Mouse (Mus musculus): Measurements from ENCODE around the gene Trpv4. TPM values are rescaled to one million over a fixed set of nuclear protein-coding genes. Genes with fewer than 3 reads are reported as not detected.

Trpv4 gene
- total RNA-seq (2014; rRNA removed) (1.2 and 3.4 TPM in 2 replicates), polyA plus RNA-seq (2015; fragmentation: Nextera tagmentation; extraction: Ambion mirVana) (0.88 and 1.4 TPM in 2 replicates)

GRCm38 (mm10) chr5:114658255-114658654 lies at the start of gene Trpv4:
Gene Trpv4 (minus strand): TSS chr5:114658421.
- no peak for ATAC-seq (ENCODE audit: low FRiP score)

GRCm38 (mm10) chr5:114707265-114708068 lies 49.2 kb upstream of the Trpv4 start, which contains the start of gene Tchp:
Gene Tchp (plus strand): TSS chr5:114707760.
- peak within 1 kb of the TSS; percentile 64 for H3K9ac ChIP-seq (replicated peaks; ENCODE audit: low read length, poor library complexity, severe bottlenecking)
- H3K4me1 ChIP-seq (ENCODE audit: insufficient read depth, low read length), result no peaks in the 10 kb centered on the region
- H3K27ac ChIP-seq (ENCODE audit: low read depth, low read length), result no peak within 1 kb of the TSS
- DNase-seq (ENCODE audit: low spot score) (peak; percentile 96), ATAC-seq (ENCODE audit: low FRiP score) (peak; percentile 78)
- peak within 1 kb of the TSS; percentile 74 for H3K4me3 ChIP-seq (ENCODE audit: low read depth, low read length)
- H3K36me3 ChIP-seq (ENCODE audit: insufficient read depth, low read length), result peaks cover 15% of the 10 kb centered on the region; the same call in 1 of the 2 replicates
- peak within 1 kb of the TSS; percentile 76 for H3K4me2 ChIP-seq (ENCODE audit: low read depth, low read length, poor library complexity, severe bottlenecking)
- H3K27me3 ChIP-seq (ENCODE audit: insufficient read depth, low read length), result no peaks in the 10 kb centered on the region
- 4% methylated on average over 48 of the region's 49 CpGs for WGBS
- no peaks in the 10 kb centered on the region for H3K9me3 ChIP-seq (ENCODE audit: low read length)
- TF ChIP-seq CTCF (IDR thresholded peaks at IDR 0.05), result peak; percentile 92

More at GRCm38 (mm10) chr5:114658255-114658654, at the start of gene Trpv4:
- Histone ChIP-seq H3K4me2 (ENCODE audit: low read depth, low read length, poor library complexity, severe bottlenecking) (peak within 1 kb of the TSS; percentile 88), H3K36me3 (ENCODE audit: insufficient read depth, low read length) (peaks cover 3% of the 10 kb centered on the region; the same call in 1 of the 2 replicates), H3K27ac (ENCODE audit: low read depth, low read length) (no peak within 1 kb of the TSS), H3K4me1 (ENCODE audit: insufficient read depth, low read length) (peaks cover 7% of the 10 kb centered on the region), H3K9me3 (ENCODE audit: low read length) (no peaks in the 10 kb centered on the region), H3K4me3 (ENCODE audit: low read depth, low read length) (peak within 1 kb of the TSS; percentile 43), H3K9ac (replicated peaks; ENCODE audit: low read length, poor library complexity, severe bottlenecking) (peak within 1 kb of the TSS; percentile 29; the same call in 1 of the 2 replicates), H3K27me3 (ENCODE audit: insufficient read depth, low read length) (peaks cover 28% of the 10 kb centered on the region)
- no peak for DNase-seq (ENCODE audit: low spot score)
- under 1% methylated on average over 33 of the region's 47 CpGs for WGBS
- no peak for TF ChIP-seq CTCF (IDR thresholded peaks at IDR 0.05)

- H3K9ac ChIP-seq (replicated peaks; ENCODE audit: low read length, poor library complexity, severe bottlenecking), result no peak overlapping the region
- DNase-seq (ENCODE audit: low spot score), result peak; percentile 64
Observed at GRCm38 (mm10) chr5:114702403-114703392, 44.5 kb upstream of the Trpv4 start.

GRCm38 (mm10) chr5:114699015-114699414 lies 40.8 kb upstream of the Trpv4 start:
- no peak overlapping the region for H3K4me3 ChIP-seq (ENCODE audit: low read depth, low read length)
- H3K9ac ChIP-seq (replicated peaks; ENCODE audit: low read length, poor library complexity, severe bottlenecking), result no peak overlapping the region
- no peaks in the 10 kb centered on the region for H3K9me3 ChIP-seq (ENCODE audit: low read length)
- no peak overlapping the region for H3K27ac ChIP-seq (ENCODE audit: low read depth, low read length)
- no peaks in the 10 kb centered on the region for H3K27me3 ChIP-seq (ENCODE audit: insufficient read depth, low read length)
- H3K4me1 ChIP-seq (ENCODE audit: insufficient read depth, low read length), result no peaks in the 10 kb centered on the region
- H3K4me2 ChIP-seq (ENCODE audit: low read depth, low read length, poor library complexity, severe bottlenecking), result no peak overlapping the region
- DNase-seq (ENCODE audit: low spot score), result no peak
- TF ChIP-seq CTCF (IDR thresholded peaks at IDR 0.05), result no peak
- 63% methylated on average over 7 of the region's 7 CpGs for whole genome bisulfite sequencing
- H3K36me3 ChIP-seq (ENCODE audit: insufficient read depth, low read length), result no peaks in the 10 kb centered on the region
- ATAC-seq (ENCODE audit: low FRiP score), result no peak

More at GRCm38 (mm10) chr5:114702403-114703392, 44.5 kb upstream of the Trpv4 start:
- Histone ChIP-seq H3K36me3 (ENCODE audit: insufficient read depth, low read length) (no peaks in the 10 kb centered on the region), H3K27ac (ENCODE audit: low read depth, low read length) (no peak overlapping the region), H3K4me2 (ENCODE audit: low read depth, low read length, poor library complexity, severe bottlenecking) (no peak overlapping the region), H3K4me1 (ENCODE audit: insufficient read depth, low read length) (no peaks in the 10 kb centered on the region), H3K4me3 (ENCODE audit: low read depth, low read length) (no peak overlapping the region), H3K27me3 (ENCODE audit: insufficient read depth, low read length) (no peaks in the 10 kb centered on the region), H3K9me3 (ENCODE audit: low read length) (no peaks in the 10 kb centered on the region)
- ATAC-seq (ENCODE audit: low FRiP score), result no peak
- peak; percentile 63 for TF ChIP-seq CTCF (IDR thresholded peaks at IDR 0.05)
- WGBS, result 67% methylated on average over 14 of the region's 14 CpGs

DNA sequence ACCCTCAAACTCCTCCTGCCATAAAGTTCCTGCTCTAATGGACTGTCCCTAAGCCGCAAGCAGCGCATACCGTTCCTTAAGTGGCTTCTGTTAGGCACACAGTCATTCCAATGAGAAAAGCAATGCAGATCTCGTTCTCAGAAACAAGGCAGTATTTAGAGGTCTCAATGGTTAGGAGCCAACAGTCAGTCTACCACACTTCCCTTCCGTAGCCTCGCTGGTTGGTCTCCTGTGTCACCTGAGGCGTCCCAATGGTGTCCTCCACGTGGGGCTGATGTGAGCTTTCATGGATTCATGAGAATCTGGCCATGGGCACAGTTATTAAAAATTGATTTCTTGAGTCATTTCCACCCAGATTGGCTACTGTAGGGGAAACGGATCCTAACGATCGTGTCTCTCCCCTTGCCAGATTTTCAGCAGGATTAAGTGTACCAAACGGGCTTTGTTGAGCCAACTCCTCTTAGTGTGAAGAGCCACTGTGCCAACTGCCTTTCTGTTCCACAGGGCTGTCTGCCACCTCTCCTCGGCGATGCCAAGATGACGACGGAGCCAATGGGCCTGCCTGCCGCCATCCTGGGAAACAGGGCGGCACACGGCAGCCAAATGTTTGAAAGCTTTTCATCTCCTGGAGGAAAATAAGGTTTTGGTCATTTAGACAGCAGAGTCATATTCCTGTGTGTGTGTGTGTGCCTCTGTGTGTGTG lies 40.0 kb upstream of the Trpv4 start:
- H3K36me3 ChIP-seq (ENCODE audit: insufficient read depth, low read length), result no peaks in the 10 kb centered on the region
- DNase-seq (ENCODE audit: low spot score) (peak; percentile 87), ATAC-seq (ENCODE audit: low FRiP score) (0 out of 2 replicates have a peak, but pooled peaks have one; percentile 58)
- 74% methylated on average over 19 of the region's 19 CpGs for WGBS
- H3K4me1 ChIP-seq (ENCODE audit: insufficient read depth, low read length), result no peaks in the 10 kb centered on the region
- H3K4me3 ChIP-seq (ENCODE audit: low read depth, low read length), result no peak overlapping the region
- H3K27me3 ChIP-seq (ENCODE audit: insufficient read depth, low read length), result no peaks in the 10 kb centered on the region
- no peak overlapping the region for H3K27ac ChIP-seq (ENCODE audit: low read depth, low read length)
- no peak overlapping the region for H3K4me2 ChIP-seq (ENCODE audit: low read depth, low read length, poor library complexity, severe bottlenecking)
- no peaks in the 10 kb centered on the region for H3K9me3 ChIP-seq (ENCODE audit: low read length)
- TF ChIP-seq CTCF (IDR thresholded peaks at IDR 0.05), result no peak
- no peak overlapping the region for H3K9ac ChIP-seq (replicated peaks; ENCODE audit: low read length, poor library complexity, severe bottlenecking)
